Mouse (Mus musculus): ENCODE results near the gene 1700012B07Rik.

- TF ChIP-seq E2F4 (IDR thresholded peaks at IDR 0.05; ENCODE audit: borderline replicate concordance, low read depth, low read length): no peak
- no peak for TF ChIP-seq NELFE (IDR thresholded peaks at IDR 0.05; ENCODE audit: low read depth, low read length)
- TF ChIP-seq CTCF (IDR thresholded peaks at IDR 0.05 in 2 of 3, conservative IDR thresholded peaks at IDR 0.05 in 1 of 3; ENCODE audit: control insufficient read depth in 1 of 3, insufficient read depth in 1 of 3, low read depth in 2 of 3, low read length in 3 of 3, poor library complexity in 1 of 3, severe bottlenecking in 1 of 3): no peak
- no peak for TF ChIP-seq MAX (IDR thresholded peaks at IDR 0.05; ENCODE audit: low read length)
- 0 out of 2 replicates have a peak, but pooled peaks have one; percentile 4 for TF ChIP-seq ZKSCAN1 (IDR thresholded peaks at IDR 0.05; ENCODE audit: low read depth, low read length)
- TF ChIP-seq NRF1 (IDR thresholded peaks at IDR 0.05; ENCODE audit: insufficient read depth, low read depth, low read length, poor library complexity, severe bottlenecking): no peak
- no peak for TF ChIP-seq CHD2 (IDR thresholded peaks at IDR 0.05; ENCODE audit: low read length)
- TF ChIP-seq ZNF384 (IDR thresholded peaks at IDR 0.05; ENCODE audit: low read depth, low read length): no peak
- 0 out of 2 replicates have a peak, but pooled peaks have one; percentile 0 for TF ChIP-seq TBP (IDR thresholded peaks at IDR 0.05; ENCODE audit: low read depth, low read length)
- peak; percentile 60; the same call in 1 of the 2 replicates for TF ChIP-seq ETS1 (IDR thresholded peaks at IDR 0.05; ENCODE audit: low read depth, low read length)
- TF ChIP-seq MYC (IDR thresholded peaks at IDR 0.05; ENCODE audit: low read depth, low read length): no peak
These were observed 46.2 kb upstream of the 1700012B07Rik start for GRCm38 (mm10) chr11:109873852-109874610.
